Mouse (Mus musculus): ENCODE results near the gene Ptma. TPM values are rescaled to one million over a fixed set of nuclear protein-coding genes. Genes with fewer than 3 reads are reported as not detected.
A peak's percentile ranks its signal among the peaks of the same experiment; 100 is the strongest.

The Ptma gene
- polyA plus RNA-seq, 1 experiment = 593 TPM

GRCm38 (mm10) chr1:86486703-86487294 lies 39.7 kb upstream of the Ptma start:
- TF ChIP-seq MAX (IDR thresholded peaks at IDR 0.05; ENCODE audit: low read depth) (no peak), MYOG (IDR thresholded peaks at IDR 0.05; ENCODE audit: control insufficient read depth in 1 of 3, insufficient read depth in 1 of 3, insufficient read length in 2 of 3, low read depth in 2 of 3) (no peak), TCF12 (IDR thresholded peaks at IDR 0.05; ENCODE audit: insufficient read depth, poor library complexity, severe bottlenecking) (no peak), USF1 (IDR thresholded peaks at IDR 0.05; ENCODE audit: low read depth) (no peak), REST (IDR thresholded peaks at IDR 0.05; ENCODE audit: insufficient read depth, insufficient read length) (no peak), SRF (IDR thresholded peaks at IDR 0.05; ENCODE audit: control insufficient read depth, insufficient read length, low read depth) (no peak), E2F4 (IDR thresholded peaks at IDR 0.05; ENCODE audit: insufficient read depth) (no peak), POLR2A (IDR thresholded peaks at IDR 0.05; ENCODE audit: insufficient read length, low read depth) (no peak), TCF3 (IDR thresholded peaks at IDR 0.05; ENCODE audit: insufficient read length, low read depth) (no peak), CEBPB (IDR thresholded peaks at IDR 0.05; ENCODE audit: insufficient read depth, poor library complexity, severe bottlenecking) (no peak), POLR2AphosphoS2 (IDR thresholded peaks at IDR 0.05; ENCODE audit: insufficient read length, low read depth) (no peak), MYOD1 (IDR thresholded peaks at IDR 0.05; ENCODE audit: control insufficient read depth in 1 of 3, insufficient read length in 2 of 3, low read depth in 2 of 3) (no peak)
- H3K36me3 ChIP-seq (ENCODE audit: control insufficient read depth, insufficient read depth) = no peaks in the 10 kb centered on the region
- H3K4me2 ChIP-seq (ENCODE audit: low read depth) = peak overlapping the region; percentile 97
- H3K27me3 ChIP-seq (ENCODE audit: control insufficient read depth, insufficient read depth, insufficient read length) = no peaks in the 10 kb centered on the region
- peak overlapping the region; percentile 83 for H3K4me3 ChIP-seq
- peak overlapping the region; percentile 51 for H3ac ChIP-seq (ENCODE audit: control insufficient read depth, insufficient read length)
- peaks cover 11% of the 10 kb centered on the region for H3K79me2 ChIP-seq (ENCODE audit: control insufficient read depth, insufficient read depth)

- Histone ChIP-seq H3K4me2 (ENCODE audit: low read depth) (peak overlapping the region; percentile 97), H3K27me3 (ENCODE audit: control insufficient read depth, insufficient read depth, insufficient read length) (no peaks in the 10 kb centered on the region), H3ac (ENCODE audit: control insufficient read depth, insufficient read length) (peak overlapping the region; percentile 51), H3K79me2 (ENCODE audit: control insufficient read depth, insufficient read depth) (peaks cover 11% of the 10 kb centered on the region), H3K36me3 (ENCODE audit: control insufficient read depth, insufficient read depth) (no peaks in the 10 kb centered on the region), H3K4me3 (peak overlapping the region; percentile 83)
- no peak for TF ChIP-seq CEBPB (IDR thresholded peaks at IDR 0.05; ENCODE audit: insufficient read depth, poor library complexity, severe bottlenecking)
- no peak for TF ChIP-seq MAX (IDR thresholded peaks at IDR 0.05; ENCODE audit: low read depth)
- TF ChIP-seq MYOD1 (IDR thresholded peaks at IDR 0.05; ENCODE audit: control insufficient read depth in 1 of 3, insufficient read length in 2 of 3, low read depth in 2 of 3) = peak in 1 of 3 experiments; percentile 23
- TF ChIP-seq TCF3 (IDR thresholded peaks at IDR 0.05; ENCODE audit: insufficient read length, low read depth) = no peak
- no peak for TF ChIP-seq USF1 (IDR thresholded peaks at IDR 0.05; ENCODE audit: low read depth)
- TF ChIP-seq POLR2AphosphoS2 (IDR thresholded peaks at IDR 0.05; ENCODE audit: insufficient read length, low read depth) = peak; percentile 96
- no peak for TF ChIP-seq TCF12 (IDR thresholded peaks at IDR 0.05; ENCODE audit: insufficient read depth, poor library complexity, severe bottlenecking)
- TF ChIP-seq E2F4 (IDR thresholded peaks at IDR 0.05; ENCODE audit: insufficient read depth) = peak; percentile 81
- TF ChIP-seq REST (IDR thresholded peaks at IDR 0.05; ENCODE audit: insufficient read depth, insufficient read length) = peak; percentile 4
- peak; percentile 91 for TF ChIP-seq POLR2A (IDR thresholded peaks at IDR 0.05; ENCODE audit: insufficient read length, low read depth)
- peak; percentile 74 for TF ChIP-seq SRF (IDR thresholded peaks at IDR 0.05; ENCODE audit: control insufficient read depth, insufficient read length, low read depth)
- TF ChIP-seq MYOG (IDR thresholded peaks at IDR 0.05; ENCODE audit: control insufficient read depth in 1 of 3, insufficient read depth in 1 of 3, insufficient read length in 2 of 3, low read depth in 2 of 3) = peak in 1 of 3 experiments; percentile 19
Measured at GRCm38 (mm10) chr1:86487295-86487907, 39.1 kb upstream of the Ptma start.

GRCm38 (mm10) chr1:86487908-86488314 lies 38.6 kb upstream of the Ptma start:
- no peaks in the 10 kb centered on the region for H3K27me3 ChIP-seq (ENCODE audit: control insufficient read depth, insufficient read depth, insufficient read length)
- TF ChIP-seq MAX (IDR thresholded peaks at IDR 0.05; ENCODE audit: low read depth) (no peak), TCF12 (IDR thresholded peaks at IDR 0.05; ENCODE audit: insufficient read depth, poor library complexity, severe bottlenecking) (no peak), REST (IDR thresholded peaks at IDR 0.05; ENCODE audit: insufficient read depth, insufficient read length) (no peak), MYOG (IDR thresholded peaks at IDR 0.05; ENCODE audit: control insufficient read depth in 1 of 3, insufficient read depth in 1 of 3, insufficient read length in 2 of 3, low read depth in 2 of 3) (no peak), TCF3 (IDR thresholded peaks at IDR 0.05; ENCODE audit: insufficient read length, low read depth) (no peak), E2F4 (IDR thresholded peaks at IDR 0.05; ENCODE audit: insufficient read depth) (no peak), POLR2AphosphoS2 (IDR thresholded peaks at IDR 0.05; ENCODE audit: insufficient read length, low read depth) (no peak), POLR2A (IDR thresholded peaks at IDR 0.05; ENCODE audit: insufficient read length, low read depth) (no peak)
- peak overlapping the region; percentile 51 for H3ac ChIP-seq (ENCODE audit: control insufficient read depth, insufficient read length)
- peak overlapping the region; percentile 95 for H3K4me2 ChIP-seq (ENCODE audit: low read depth)
- peak overlapping the region; percentile 83 for H3K4me3 ChIP-seq
- peaks cover 11% of the 10 kb centered on the region for H3K79me2 ChIP-seq (ENCODE audit: control insufficient read depth, insufficient read depth)
- H3K36me3 ChIP-seq (ENCODE audit: control insufficient read depth, insufficient read depth) = no peaks in the 10 kb centered on the region

GRCm38 (mm10) chr1:86488326-86488725 lies 38.2 kb upstream of the Ptma start:
- Histone ChIP-seq H3K36me3 (ENCODE audit: control insufficient read depth, insufficient read depth) (no peaks in the 10 kb centered on the region), H3K79me2 (ENCODE audit: control insufficient read depth, insufficient read depth) (peaks cover 11% of the 10 kb centered on the region), H3ac (ENCODE audit: control insufficient read depth, insufficient read length) (peak overlapping the region; percentile 51), H3K4me3 (peak overlapping the region; percentile 83), H3K4me2 (ENCODE audit: low read depth) (peak overlapping the region; percentile 95), H3K27me3 (ENCODE audit: control insufficient read depth, insufficient read depth, insufficient read length) (no peaks in the 10 kb centered on the region)
- no peak for TF ChIP-seq E2F4 (IDR thresholded peaks at IDR 0.05; ENCODE audit: insufficient read depth)
- no peak for TF ChIP-seq MYOD1 (IDR thresholded peaks at IDR 0.05; ENCODE audit: control insufficient read depth in 1 of 3, insufficient read length in 2 of 3, low read depth in 2 of 3)
- TF ChIP-seq CEBPB (IDR thresholded peaks at IDR 0.05; ENCODE audit: insufficient read depth, poor library complexity, severe bottlenecking) = no peak
